Mouse (Mus musculus): ENCODE measurements around the gene Klf17. TPM values are rescaled to one million over a fixed set of nuclear protein-coding genes. Genes with fewer than 3 reads are reported as not detected.
"Not testable (repeated sequence)": the region's sequence is repeated elsewhere in the genome, so short reads cannot be mapped to it uniquely, and the experiment has no call there.

Gene Klf17
- not detected for total RNA-seq (2021)

DNA sequence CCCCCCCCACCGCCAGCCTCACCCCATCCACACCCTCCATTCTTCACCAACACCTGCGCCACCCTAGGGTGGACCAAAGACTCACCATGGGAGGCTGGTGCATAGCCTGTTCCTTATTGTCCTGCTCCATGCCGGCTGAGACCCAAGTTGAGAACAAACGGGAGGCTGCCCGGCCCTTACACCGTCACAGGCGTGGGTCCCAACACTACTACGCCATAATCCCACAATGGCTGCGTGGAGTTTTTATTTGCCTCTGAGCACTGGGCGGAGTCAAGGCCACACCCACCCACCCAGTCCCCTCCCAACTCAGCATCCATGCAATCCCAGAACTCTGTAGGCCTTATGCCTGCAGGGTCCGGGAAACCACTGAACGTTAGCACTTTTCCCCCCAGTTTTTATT is at the start of gene Klf17:
TSS of gene Klf17 (minus strand) at position 233 of the 400 bp plus-strand sequence.
- DNase-seq (ENCODE audit: extremely low spot score in 1 of 2, low spot score in 2 of 2), result no peak
- intact Hi-C loops (cut with DNase I), result no loop called here

DNA sequence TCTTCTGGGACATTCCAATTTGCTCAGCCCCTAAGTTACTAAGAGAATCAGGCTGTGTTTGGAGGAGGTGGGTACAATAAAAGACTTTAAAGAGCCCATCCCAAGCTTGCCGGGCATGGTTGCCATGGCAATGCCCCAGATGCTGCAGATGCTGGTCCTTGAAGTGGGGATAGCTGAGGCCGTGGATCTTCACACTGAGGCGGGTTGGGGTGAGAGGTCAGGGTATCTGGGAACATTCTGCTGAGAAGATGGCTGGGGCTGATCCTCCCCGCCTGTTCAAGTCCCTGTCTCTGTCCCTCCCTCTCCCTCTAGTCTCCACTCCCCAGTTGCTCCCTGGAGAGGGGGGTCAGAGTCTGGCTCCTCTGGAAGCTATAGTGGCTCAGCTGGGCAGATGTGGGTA is 48.9 kb upstream of the Klf17 start:
- intact Hi-C loops (cut with DNase I), result loop anchor here (5.0 kb wide), 1 partner anchor 268 kb away; no protein-coding TSS in a partner anchor

DNA sequence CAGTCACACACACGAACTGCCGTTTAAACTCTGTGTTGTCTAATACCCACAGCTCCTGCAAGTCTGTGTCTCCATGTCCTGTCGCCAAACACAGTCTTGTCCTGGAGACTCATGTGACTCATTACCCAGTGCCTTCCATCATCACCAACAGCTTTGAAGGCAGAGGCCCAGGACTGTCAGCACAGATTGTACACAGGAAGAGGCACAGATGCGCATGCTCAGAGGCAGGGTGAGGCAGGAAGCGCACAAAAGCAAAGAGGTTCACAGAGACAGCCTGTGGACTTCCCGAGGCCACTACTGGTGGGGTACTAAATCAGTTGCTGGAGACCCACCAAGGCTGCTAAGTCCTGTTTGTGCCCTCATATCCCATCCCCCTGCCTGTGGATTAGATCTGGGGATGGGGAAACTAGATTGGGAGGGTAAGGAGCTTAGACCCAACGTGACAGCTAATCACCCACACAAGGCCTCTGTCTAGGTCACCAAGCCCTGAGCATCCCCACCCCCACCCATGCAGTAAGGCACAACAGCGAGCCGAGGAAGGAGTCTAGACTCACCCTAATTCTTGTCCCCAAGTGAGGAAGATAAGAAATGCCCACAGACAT is 48.2 kb upstream of the Klf17 start:
- intact Hi-C loops (cut with DNase I), result loop anchor here (5.0 kb wide), 1 partner anchor 269 kb away; no protein-coding TSS in a partner anchor
- peak in 1 of 2 experiments; percentile 45 for DNase-seq (ENCODE audit: extremely low spot score in 1 of 2, low spot score in 2 of 2)

More for the DNA sequence above, 48.9 kb upstream of the Klf17 start:
- no peak for DNase-seq (ENCODE audit: extremely low spot score in 1 of 2, low spot score in 2 of 2)

DNA sequence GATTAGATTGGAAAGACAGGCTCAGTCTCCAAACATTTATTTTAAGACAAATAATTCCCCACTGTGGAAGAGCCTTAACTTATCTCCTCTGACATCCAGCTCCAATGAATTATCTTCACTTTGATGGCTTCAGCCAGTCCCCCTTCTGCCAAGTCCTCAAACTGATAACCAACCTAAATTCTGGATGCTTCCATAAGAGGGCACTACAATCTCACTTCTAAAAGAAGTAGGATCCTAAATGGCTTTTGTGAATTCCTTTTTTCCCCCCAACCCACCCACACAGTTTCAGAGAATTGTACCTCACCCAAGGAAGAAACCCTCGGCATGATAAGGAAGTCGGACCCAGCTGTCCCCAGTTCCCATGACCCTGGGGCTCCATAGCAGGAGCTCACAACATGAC is 45.5 kb upstream of the Klf17 start:
- peak in 1 of 2 experiments; percentile 42 for DNase-seq (ENCODE audit: extremely low spot score in 1 of 2, low spot score in 2 of 2)
- intact Hi-C loops (cut with DNase I), result loop anchor here (2.0 to 5.0 kb wide), 2 partner anchors 76 to 271 kb away; partner anchors contain the start of gene Atp6v0b

DNA sequence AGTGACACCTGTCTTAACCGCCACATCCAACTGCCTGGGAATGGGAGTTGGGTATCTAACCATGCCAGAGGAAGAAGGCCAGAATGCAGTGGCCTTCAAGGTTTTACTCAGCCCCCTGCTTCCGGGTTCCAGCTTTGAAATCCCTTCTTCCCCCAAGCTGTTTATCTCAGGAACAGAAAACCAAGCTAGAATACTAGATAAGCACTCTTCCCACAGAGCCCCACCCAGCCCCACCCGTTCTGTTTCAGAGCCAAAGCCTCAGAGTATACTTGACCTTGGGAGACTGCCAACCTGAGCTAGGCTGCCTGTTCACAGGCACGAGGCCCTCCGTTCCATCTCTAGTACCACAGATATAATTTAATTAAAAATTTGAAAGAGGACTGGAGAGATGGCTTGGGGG is 41.5 kb upstream of the Klf17 start:
- DNase-seq (ENCODE audit: extremely low spot score in 1 of 2, low spot score in 2 of 2), result no peak
- intact Hi-C loops (cut with DNase I), result no loop called here

DNA sequence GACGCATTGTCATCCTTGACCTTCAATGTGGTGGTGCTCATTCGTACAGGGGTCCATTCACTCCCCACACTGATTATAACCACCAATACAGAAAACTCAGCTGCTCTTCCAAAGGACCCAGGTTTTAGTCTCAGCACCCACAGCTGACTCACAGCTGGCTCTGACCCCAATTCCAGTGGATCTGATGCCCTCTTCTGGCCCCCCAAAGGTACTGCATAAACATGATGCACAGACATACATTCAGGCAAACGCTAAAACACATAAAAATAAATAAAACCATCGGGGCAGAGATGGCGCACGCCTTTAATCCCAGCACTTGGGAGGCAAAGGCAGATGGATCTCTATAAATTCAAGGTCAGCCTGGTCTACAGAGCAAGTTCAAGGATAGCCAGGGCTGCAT is 34.5 kb upstream of the Klf17 start:
- intact Hi-C loops (cut with DNase I), result no loop called here
- DNase-seq (ENCODE audit: extremely low spot score in 1 of 2, low spot score in 2 of 2), result no peak

DNA sequence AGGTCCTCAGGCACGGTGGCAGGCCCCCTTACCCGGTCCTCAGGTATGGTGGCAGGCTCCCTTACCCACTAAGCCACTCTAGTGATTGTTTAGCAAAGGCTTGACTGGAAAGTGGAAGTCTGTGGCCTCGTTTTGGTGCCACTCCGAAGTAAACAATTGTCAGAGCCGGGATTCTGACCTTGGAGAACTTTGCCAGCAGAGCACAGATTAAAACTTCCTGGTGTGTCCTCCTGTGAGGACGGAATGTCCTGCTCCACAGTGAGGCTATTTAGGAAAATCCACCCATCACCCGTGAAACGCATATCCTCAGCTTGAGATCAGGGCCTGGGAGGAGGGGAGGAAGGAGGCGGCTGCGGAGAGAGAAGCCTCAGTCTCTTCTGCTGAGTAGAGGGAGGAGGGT is 22.9 kb upstream of the Klf17 start:
- no peak for DNase-seq (ENCODE audit: extremely low spot score in 1 of 2, low spot score in 2 of 2)
- intact Hi-C loops (cut with DNase I), result no loop called here

DNA sequence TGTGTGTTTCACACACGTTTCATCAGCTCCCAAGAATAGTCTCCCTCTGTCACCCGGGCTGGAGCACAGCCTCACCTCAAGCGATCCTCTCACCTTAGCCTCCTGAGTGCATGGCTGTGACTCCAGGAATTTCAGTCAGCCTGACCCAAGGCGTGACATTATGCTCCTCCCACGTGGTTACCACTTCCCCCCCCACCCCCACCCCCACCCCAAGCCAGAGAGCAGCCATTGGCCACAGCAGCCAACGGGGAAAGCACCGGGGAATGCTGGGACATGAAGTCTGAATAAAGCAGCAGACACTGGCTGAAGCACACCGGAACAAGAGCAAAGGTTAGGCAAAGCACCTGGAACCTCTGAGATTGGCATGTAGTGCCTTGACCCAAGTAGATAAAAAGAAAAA is 21.5 kb upstream of the Klf17 start:
- DNase-seq (ENCODE audit: extremely low spot score in 1 of 2, low spot score in 2 of 2), result no peak

DNA sequence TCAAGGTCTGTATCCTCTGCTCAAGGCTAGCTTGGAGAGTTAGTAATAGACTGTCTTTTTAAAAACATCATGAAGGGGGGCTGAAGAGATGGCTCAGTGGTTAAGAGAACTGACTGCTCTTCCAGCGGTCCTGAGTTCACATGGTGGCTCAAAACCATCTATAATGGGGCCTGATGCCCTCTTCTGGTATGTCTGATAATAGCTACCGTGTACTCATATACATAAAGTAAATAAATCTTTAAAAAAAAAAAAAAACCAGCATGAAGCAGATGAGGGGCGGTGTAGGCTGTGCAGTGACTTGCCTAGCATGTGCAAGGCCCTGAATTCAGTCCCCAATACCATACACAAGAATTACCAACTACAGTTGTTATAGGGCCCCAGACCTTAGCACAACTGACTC is 17.5 kb upstream of the Klf17 start:
- no peak for DNase-seq (ENCODE audit: extremely low spot score in 1 of 2, low spot score in 2 of 2)

More for the DNA sequence above, 21.5 kb upstream of the Klf17 start:
- intact Hi-C loops (cut with DNase I), result no loop called here

DNA sequence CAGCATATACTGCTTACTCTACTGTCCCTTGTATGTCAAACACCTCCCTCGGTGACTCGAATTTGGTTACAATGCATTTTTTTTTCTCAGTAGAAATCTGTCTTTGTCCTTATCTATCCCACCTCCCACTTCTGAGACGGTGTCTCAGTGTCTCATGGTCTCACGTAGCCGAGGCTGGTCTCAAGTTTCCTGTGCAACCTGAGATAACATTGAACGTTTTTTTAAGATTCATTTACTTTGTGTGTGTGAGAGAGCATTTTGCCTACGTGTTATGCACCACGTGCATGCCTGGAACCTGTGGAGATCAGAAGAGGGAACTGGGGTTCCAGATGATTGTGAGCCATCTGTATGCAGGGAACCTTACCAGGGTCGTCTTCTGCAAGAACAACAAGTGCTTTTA is 7.5 kb upstream of the Klf17 start:
- DNase-seq (ENCODE audit: extremely low spot score in 1 of 2, low spot score in 2 of 2), result no peak
- intact Hi-C loops (cut with DNase I), result no loop called here

More for the DNA sequence above, 17.5 kb upstream of the Klf17 start:
- intact Hi-C loops (cut with DNase I), result no loop called here

DNA sequence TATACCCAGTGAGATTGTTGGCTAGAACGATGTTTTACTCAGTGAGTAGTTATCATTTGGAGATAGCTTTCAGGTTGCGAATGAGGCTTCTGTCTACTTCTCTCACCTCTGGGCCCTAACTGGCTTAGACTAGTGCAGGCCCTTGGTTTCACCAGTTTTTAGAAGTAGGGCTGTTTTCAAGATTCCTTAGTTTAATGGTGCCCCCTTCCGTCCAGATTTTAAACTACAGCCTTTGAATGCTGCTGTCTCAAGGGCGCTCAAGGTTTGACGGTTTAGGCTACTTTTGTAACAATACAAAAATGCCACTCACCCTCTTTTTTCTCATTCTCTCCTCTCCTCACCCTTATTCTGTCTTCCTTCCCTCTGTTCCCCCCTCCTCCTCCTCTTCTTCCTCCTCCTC is 5.5 kb upstream of the Klf17 start:
- intact Hi-C loops (cut with DNase I), result loop anchor here (2.0 kb wide), 1 partner anchor 66 kb away; no protein-coding TSS in a partner anchor
- peak; percentile 50 to 68 for DNase-seq (ENCODE audit: extremely low spot score in 1 of 2, low spot score in 2 of 2)

DNA sequence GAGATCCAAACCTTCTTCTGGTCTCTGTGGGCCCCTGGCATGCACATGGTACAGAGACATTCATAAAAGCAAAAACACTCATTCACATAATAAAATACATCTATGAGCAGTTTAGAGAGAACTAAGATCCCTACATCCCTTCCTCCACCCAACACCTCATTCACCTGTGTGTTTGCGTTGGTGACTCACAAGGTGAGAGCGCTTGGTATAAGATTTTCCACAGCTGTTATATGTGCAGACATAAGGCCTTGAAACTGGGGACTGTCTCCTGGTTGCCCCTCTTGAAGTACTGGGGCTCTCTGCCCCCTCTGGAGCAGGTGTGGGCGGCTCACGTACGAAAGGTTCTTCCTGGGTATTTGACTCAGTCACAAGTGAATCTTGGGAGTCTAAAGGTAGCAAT is 5.3 kb downstream of the Klf17 start:
- DNase-seq (ENCODE audit: extremely low spot score in 1 of 2, low spot score in 2 of 2), result no peak
- intact Hi-C loops (cut with DNase I), result no loop called here

DNA sequence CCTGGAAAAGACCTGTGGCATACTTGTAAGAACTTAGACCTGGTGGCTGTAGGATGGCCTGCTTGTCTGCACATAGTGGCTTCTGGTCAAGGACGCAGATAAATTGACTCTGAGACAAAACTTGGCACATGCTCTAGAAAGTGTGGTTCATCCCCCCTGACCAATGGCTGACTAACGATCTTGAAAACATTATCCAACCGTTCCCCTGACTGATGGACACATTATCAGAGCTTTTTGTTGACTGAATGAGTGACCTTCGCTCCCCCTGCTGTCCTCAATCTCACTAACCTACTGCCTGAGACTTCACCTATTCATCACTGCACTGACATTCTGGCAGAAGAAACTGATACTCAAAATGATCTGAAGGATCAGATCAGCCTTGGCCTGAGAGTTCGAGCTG is 13.0 kb downstream of the Klf17 start:
- DNase-seq (ENCODE audit: extremely low spot score in 1 of 2, low spot score in 2 of 2); intact Hi-C loops (cut with DNase I): not testable (repeated sequence)

DNA sequence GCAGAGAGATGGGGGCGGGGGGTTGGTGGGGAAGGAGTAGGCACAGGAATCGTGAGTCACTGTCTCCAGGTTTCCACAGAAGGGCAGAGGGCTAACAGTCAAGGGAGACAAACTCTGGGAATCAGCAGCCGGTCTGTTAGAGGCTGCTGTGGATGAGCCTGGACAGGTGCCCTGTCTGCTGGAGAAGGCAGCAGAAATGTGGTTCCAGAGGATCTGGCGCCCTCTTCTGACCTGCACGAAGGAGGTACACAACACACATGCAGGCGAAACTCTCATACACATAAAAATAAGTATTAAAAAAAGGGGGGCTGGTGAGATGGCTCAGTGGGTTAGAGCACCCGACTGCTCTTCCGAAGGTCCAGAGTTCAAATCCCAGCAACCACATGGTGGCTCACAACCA is 27.9 kb downstream of the Klf17 start:
- DNase-seq (ENCODE audit: extremely low spot score in 1 of 2, low spot score in 2 of 2), result peak in 1 of 2 experiments; percentile 30
- intact Hi-C loops (cut with DNase I), result no loop called here

DNA sequence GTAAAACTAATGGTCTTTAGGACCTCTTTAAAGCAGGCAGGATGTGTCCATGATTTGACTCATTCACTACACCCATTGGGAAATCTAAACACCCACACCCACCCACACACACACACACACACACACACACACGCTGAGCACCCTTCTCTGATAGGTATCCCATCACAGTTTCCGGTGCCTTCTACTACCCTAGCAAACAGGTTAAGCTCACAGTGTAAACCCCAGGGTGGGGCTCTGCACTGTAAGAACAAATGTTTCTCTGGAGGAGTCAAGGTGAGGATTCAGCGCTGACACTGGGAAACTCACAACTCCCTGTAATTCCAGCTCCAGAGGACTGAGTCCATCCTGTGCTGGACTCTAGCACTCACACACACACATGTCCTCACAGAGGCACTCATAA is 33.5 kb downstream of the Klf17 start:
- intact Hi-C loops (cut with DNase I), result no loop called here
- no peak for DNase-seq (ENCODE audit: extremely low spot score in 1 of 2, low spot score in 2 of 2)

DNA sequence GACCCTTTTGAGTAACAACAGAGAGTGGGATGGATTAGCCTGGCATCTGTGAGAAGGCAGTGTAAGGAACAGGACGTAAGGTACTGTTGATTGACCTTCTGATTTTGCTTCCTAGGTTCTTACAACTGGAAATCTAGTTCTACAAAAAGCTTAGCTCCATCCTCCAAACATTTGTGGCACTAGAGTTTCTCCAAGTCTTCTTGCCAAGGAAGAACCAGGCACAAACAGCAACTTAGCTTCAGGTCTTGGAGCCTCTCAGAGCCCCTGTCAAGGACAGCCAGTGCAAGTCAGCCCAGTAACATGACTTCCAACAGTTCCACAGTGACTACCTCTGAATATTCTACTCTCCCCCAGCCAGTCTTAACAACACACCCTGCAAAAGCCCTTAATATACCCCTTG is 41.3 kb downstream of the Klf17 start, which contains the start of gene Gm12845:
TSS of gene Gm12845 (plus strand) at position 301 of the 400 bp plus-strand sequence.
- intact Hi-C loops (cut with DNase I), result no loop called here
- DNase-seq (ENCODE audit: extremely low spot score in 1 of 2, low spot score in 2 of 2), result no peak

DNA sequence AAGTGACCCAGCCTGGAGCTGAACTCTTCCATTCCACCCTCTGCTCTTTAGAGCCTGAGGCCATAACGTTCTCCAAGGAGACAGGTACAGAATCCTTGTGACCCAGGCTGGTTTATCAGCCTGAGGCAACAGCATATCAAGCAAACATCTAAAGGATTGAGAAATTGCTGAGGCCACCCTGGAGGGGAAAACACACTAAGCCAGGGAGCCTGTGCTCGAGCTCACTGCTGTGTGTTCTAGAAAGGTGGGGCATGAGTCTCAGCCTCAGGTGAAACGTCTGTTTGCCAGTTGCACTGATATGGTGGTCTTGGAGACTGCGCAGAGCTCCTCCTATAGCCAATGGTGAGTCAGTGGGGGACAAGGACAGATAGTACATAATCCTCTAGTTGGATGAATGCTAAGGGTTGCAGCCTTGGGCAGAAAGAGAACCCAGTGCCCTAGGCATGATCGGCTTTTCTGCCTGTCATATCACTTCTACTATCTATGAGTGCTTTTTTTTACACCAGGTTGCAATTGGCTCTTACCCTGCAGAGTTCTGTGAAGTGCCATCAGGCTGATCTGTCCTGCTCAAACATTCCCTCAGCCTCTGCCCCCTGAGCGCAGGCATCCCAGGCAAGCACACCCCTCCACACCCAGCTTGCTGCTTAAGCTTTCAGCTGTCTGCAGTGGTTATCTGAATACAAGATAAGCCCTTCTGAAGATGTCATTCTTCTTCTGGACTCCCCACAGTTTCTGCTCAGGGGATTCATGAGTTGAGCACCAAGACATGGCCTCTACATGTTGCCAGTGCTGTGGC is 51.9 kb downstream of the Klf17 start:
- no peak for DNase-seq (ENCODE audit: extremely low spot score in 1 of 2, low spot score in 2 of 2)
- intact Hi-C loops (cut with DNase I), result no loop called here

DNA sequence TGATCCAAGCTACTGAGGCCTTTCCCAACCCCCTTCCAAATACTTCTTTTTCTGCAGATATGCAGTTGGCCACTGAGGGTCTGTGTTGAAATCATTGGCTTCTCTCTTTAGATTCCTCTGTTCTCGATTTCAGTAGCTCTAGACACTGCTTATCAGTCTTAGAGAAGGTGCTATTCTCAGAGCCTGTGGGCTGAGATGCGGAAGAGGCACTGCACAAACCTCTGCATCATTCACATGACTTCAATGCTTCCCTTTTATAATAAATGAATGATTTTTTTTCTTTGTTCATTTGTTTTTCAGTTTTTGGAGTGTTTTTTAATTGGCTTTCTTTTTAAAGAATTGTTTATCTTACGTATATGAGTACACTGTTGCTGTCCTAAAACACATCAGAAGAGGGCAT is 53.1 kb downstream of the Klf17 start:
- intact Hi-C loops (cut with DNase I), result no loop called here
- DNase-seq (ENCODE audit: extremely low spot score in 1 of 2, low spot score in 2 of 2), result no peak

DNA sequence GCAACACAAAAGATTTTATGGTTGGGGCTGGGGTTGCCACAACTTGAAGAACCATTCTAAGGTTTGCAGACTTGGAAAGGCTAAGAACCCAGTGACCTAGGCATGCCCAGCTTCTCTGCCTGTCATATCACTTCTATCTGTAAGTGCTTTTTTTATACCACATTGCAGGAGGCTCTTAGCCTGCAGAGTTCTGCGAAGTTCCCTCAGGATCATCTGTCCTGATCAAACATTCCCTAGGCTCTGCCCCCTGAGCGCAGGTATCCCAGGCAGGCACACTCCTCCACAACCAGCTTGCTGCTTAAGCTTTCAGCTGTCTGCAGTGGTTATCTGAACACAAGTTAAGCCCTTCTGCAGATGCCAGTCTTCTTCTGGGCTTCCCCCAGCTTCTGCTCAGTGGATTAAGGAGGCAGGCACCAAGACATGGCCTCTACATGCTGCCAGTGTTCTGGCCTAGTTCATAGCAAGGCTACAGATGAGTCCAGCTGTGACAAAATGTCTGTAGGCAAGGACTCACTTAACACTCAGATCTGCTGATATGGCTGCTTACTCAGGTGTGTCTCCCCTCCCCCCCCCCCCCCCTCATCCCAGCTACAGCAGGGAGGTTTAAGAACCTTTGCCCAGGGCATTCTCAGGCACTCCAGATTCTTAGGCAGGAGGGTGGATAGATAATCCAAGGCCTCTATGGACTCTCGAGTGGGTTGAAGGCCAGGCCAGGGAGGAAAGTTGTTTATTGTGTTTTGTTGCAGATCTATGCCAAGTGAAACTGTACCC is 56.5 kb downstream of the Klf17 start:
- intact Hi-C loops (cut with DNase I), result loop anchor here (10.0 kb wide), 1 partner anchor 376 kb away; no protein-coding TSS in a partner anchor
- DNase-seq (ENCODE audit: extremely low spot score in 1 of 2, low spot score in 2 of 2), result no peak

Data from left cerebral cortex, postnatal 10 days (tissue).